Mouse (Mus musculus): ENCODE results near the gene Nfib. TPM values are rescaled to one million over a fixed set of nuclear protein-coding genes. Genes with fewer than 3 reads are reported as not detected.

Nfib gene
- polyA plus RNA-seq, 1 experiment: 3.9 TPM

DNA sequence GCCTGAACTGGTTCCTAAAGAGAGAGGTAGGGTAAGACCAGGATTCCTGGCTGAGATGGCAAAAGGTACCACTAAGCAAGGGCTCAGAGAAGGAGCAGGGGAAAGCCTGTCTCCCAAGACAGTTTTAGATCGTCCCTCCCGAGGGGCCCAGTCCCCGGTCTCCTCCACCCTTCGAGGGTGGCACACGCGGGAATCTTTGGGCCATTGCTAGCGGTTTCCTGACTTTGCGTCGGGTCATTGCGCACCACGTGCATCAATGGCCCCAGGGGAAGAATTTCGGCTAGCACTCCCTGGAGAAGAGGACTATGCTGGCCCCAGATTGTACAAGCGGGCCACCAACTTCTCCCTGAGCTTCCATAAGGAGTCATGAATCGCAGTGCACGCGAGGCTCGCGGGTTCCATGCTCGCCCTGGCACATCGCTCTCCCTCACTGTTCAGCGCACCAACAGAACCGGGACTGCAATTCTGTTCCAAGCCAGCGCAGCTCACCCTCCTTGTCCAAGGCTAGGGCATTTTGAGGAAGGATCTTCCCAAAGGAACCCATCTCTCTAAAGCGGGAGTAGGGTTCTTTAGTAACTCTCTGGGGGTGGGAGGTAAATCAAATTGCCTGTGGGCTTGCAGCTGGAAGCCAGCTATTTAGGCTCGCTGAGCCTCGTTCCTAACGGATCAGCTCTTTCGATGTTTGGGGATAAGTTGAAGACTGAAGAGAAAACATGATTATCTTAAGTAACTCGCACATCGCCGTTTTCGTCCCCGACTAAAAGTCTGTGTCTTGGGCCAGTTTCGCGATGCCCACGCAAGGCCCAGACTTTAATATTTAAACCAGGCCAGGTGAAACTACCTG is 168.9 kb downstream of the Nfib start:
- no peak overlapping the region for H3K4me3 ChIP-seq (ENCODE audit: control insufficient read depth, insufficient read depth, low read length)

DNA sequence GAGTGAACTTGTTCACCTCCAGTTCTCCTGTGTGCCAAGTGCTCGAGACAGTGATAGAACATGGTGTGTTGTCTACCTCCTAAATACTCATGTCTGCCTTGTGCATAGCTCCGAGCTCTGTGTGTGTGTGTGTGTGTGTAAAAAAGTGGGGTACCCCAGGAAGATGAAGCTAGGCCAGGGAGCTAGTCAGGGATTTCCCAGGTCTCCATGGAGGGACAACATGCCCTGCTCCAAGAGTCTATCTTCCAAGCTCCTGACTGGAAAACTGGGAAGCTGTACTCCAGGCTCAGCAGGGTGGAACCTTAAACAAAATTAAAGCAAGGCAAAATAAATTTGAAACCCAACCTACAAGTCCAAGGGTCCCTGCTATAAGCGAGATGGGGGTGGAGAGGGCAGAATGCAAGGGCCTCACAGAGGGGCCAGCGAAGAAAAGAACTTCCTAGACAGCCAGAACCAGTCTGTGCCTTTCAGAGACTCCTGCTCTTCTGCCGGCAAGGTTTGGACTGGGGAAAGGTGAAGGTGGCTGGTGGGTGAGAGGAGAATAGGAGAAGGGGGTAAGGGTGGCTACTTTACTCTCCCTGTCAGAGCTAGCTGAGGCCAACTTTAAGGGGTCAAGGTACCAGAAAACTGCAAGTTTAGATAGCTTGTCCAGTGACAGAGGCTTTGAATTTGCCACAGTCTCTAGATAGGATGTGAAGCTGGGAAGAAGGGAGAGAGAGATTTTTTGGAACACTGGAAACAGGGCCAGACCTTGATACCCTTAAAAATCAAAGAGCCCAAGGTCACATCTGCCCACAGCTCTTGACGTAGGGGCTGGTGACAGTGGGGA is 169.7 kb downstream of the Nfib start:
- no peak overlapping the region for H3K27ac ChIP-seq (ENCODE audit: control insufficient read depth, insufficient read depth, low read length)
- no peak overlapping the region for H3K4me3 ChIP-seq (ENCODE audit: control insufficient read depth, insufficient read depth, low read length)
- WGBS: 79% methylated on average over 6 of the region's 6 CpGs
- H3K4me1 ChIP-seq (replicated peaks; ENCODE audit: control insufficient read depth, insufficient read depth, low read length): no peaks in the 10 kb centered on the region
- TF ChIP-seq POLR2A (IDR thresholded peaks at IDR 0.05; ENCODE audit: control insufficient read depth, extremely low read depth, insufficient read depth, low read length, poor library complexity): no peak
- no peak for TF ChIP-seq CTCF (IDR thresholded peaks at IDR 0.05; ENCODE audit: borderline replicate concordance, control insufficient read depth, extremely low read depth, insufficient read depth, low read length, poor library complexity)
- peaks cover 6% of the 10 kb centered on the region; the same call in 1 of the 2 replicates for H3K27me3 ChIP-seq (ENCODE audit: control insufficient read depth, insufficient read depth, low read length)
- no peak for DNase-seq
- no peaks in the 10 kb centered on the region for H3K36me3 ChIP-seq (ENCODE audit: control insufficient read depth, insufficient read depth, low read length)

More for the DNA sequence above, 168.9 kb downstream of the Nfib start:
- DNase-seq: no peak
- WGBS: 15% methylated on average over 36 of the region's 36 CpGs
- Histone ChIP-seq H3K36me3 (ENCODE audit: control insufficient read depth, insufficient read depth, low read length) (no peaks in the 10 kb centered on the region), H3K27ac (ENCODE audit: control insufficient read depth, insufficient read depth, low read length) (no peak overlapping the region), H3K4me1 (replicated peaks; ENCODE audit: control insufficient read depth, insufficient read depth, low read length) (no peaks in the 10 kb centered on the region), H3K27me3 (ENCODE audit: control insufficient read depth, insufficient read depth, low read length) (peaks cover 6% of the 10 kb centered on the region; the same call in 1 of the 2 replicates)
- TF ChIP-seq CTCF (IDR thresholded peaks at IDR 0.05; ENCODE audit: borderline replicate concordance, control insufficient read depth, extremely low read depth, insufficient read depth, low read length, poor library complexity) (no peak), POLR2A (IDR thresholded peaks at IDR 0.05; ENCODE audit: control insufficient read depth, extremely low read depth, insufficient read depth, low read length, poor library complexity) (no peak)

DNA sequence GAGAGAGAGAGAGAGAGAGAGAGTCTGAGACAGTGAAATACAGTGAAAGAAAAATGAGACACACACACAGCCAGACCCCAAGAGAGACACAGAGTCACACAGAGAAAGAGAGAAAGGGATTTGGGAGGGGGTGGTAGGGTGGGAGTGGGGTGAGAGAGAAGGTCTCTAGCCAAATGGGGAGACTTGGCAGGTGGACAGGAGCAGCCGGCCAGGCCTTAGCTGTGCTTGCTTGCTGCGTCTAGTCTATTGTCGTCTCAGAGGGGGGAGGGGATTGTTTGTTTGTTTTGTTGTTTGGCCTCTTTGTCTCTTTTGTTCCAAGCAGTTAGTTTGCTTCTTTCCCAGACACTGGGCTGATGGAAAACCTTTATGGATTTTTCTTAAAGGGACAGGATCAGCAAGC is 172.3 kb downstream of the Nfib start:
- TF ChIP-seq POLR2A (IDR thresholded peaks at IDR 0.05; ENCODE audit: control insufficient read depth, extremely low read depth, insufficient read depth, low read length, poor library complexity) (no peak), CTCF (IDR thresholded peaks at IDR 0.05; ENCODE audit: borderline replicate concordance, control insufficient read depth, extremely low read depth, insufficient read depth, low read length, poor library complexity) (no peak)
- Histone ChIP-seq H3K4me3 (ENCODE audit: control insufficient read depth, insufficient read depth, low read length) (no peak overlapping the region), H3K27me3 (ENCODE audit: control insufficient read depth, insufficient read depth, low read length) (no peaks in the 10 kb centered on the region), H3K27ac (ENCODE audit: control insufficient read depth, insufficient read depth, low read length) (no peak overlapping the region), H3K4me1 (replicated peaks; ENCODE audit: control insufficient read depth, insufficient read depth, low read length) (no peaks in the 10 kb centered on the region), H3K36me3 (ENCODE audit: control insufficient read depth, insufficient read depth, low read length) (no peaks in the 10 kb centered on the region)
- no peak for DNase-seq
- WGBS: 93% methylated on average over 3 of the region's 3 CpGs

DNA sequence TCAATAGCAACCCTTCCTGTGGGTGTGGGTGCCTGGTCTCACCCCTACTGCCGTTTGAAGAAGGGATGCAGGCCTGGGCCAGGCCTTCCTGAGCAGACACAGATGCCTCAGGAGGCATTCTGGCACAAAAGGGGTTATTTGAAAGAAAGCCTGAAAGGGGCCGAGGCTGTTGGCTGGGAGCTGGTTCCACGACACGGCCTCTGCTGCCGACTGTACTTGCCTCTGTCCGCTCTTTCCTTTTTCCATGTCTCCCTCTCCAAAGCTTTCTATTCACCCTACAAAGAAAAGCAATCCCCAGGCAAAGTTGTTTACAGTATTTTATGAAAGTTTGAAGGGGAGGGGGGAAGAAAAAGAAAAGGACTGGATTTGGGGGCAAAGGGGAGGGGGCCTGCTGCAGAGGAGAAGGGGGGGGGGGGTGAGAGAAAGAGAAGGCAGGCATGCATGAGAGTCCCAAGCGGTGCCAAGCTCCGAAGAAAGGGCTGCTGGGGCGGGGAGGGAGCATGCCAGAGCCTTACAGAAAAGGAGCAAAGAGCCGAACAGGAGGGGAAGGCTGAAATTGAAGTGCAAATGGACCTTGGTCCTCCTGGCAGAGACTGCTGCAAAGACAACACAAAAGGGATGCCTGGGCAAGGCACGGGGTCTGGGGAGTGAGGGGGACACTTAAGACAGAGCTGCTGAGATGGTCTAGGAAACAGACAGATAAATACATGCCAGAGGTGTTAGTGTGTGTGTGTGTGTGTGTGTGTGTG is 172.9 kb downstream of the Nfib start:
- Histone ChIP-seq H3K36me3 (ENCODE audit: control insufficient read depth, insufficient read depth, low read length) (no peaks in the 10 kb centered on the region), H3K4me1 (replicated peaks; ENCODE audit: control insufficient read depth, insufficient read depth, low read length) (no peaks in the 10 kb centered on the region), H3K4me3 (ENCODE audit: control insufficient read depth, insufficient read depth, low read length) (no peak overlapping the region), H3K27ac (ENCODE audit: control insufficient read depth, insufficient read depth, low read length) (no peak overlapping the region), H3K27me3 (ENCODE audit: control insufficient read depth, insufficient read depth, low read length) (no peaks in the 10 kb centered on the region)
- DNase-seq: no peak
- no peak for TF ChIP-seq POLR2A (IDR thresholded peaks at IDR 0.05; ENCODE audit: control insufficient read depth, extremely low read depth, insufficient read depth, low read length, poor library complexity)
- no peak for TF ChIP-seq CTCF (IDR thresholded peaks at IDR 0.05; ENCODE audit: borderline replicate concordance, control insufficient read depth, extremely low read depth, insufficient read depth, low read length, poor library complexity)
- WGBS: 69% methylated on average over 11 of the region's 11 CpGs

DNA sequence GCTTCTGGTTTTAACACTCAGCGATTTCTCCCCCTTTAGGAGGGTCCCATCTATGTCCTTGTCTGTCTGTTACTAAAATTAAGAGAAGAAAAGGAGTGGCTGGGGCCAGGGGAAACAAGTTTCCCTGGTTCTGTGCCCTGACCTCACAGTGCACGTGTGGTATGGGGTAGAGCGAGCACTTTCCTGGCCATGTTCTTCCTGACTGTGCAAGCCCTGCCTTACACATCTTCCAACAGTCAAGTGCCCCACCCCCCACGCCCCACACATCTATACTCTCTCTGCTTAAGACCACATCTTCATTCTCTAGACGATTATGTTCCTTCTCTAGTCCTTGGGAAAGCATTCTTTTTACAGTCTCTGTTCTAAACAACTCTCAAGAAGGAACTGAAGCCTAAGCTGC is 173.6 kb downstream of the Nfib start:
- Histone ChIP-seq H3K27me3 (ENCODE audit: control insufficient read depth, insufficient read depth, low read length) (no peaks in the 10 kb centered on the region), H3K4me1 (replicated peaks; ENCODE audit: control insufficient read depth, insufficient read depth, low read length) (no peaks in the 10 kb centered on the region), H3K4me3 (ENCODE audit: control insufficient read depth, insufficient read depth, low read length) (no peak overlapping the region), H3K36me3 (ENCODE audit: control insufficient read depth, insufficient read depth, low read length) (no peaks in the 10 kb centered on the region), H3K27ac (ENCODE audit: control insufficient read depth, insufficient read depth, low read length) (no peak overlapping the region)
- WGBS: 68% methylated on average over 5 of the region's 5 CpGs
- TF ChIP-seq POLR2A (IDR thresholded peaks at IDR 0.05; ENCODE audit: control insufficient read depth, extremely low read depth, insufficient read depth, low read length, poor library complexity) (no peak), CTCF (IDR thresholded peaks at IDR 0.05; ENCODE audit: borderline replicate concordance, control insufficient read depth, extremely low read depth, insufficient read depth, low read length, poor library complexity) (no peak)
- no peak for DNase-seq

DNA sequence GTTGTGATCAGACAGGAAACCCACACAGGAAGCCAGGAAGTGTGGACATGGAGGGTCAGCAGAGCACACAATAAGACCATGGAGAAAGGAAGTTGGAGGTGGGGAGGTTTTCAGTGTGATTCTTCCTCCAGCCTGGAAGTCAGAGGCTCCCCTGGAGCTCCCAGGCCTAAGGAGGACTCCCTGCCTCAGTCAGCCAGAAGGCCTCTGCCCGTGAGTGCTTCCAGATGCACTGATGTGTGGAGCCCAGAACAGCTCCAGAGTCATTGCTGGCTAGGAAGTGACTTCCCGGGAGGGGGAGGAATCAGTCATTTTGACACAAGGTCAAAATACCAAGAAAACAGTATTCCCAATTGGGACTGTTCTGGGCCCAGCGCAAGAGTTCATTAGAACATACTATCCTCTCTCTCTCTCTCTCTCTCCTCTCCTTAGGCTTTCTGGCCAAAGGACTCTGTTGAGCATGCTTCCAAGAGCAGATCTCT is 174.6 kb downstream of the Nfib start:
- WGBS: 65% methylated on average over 3 of the region's 3 CpGs
- no peak overlapping the region for H3K4me3 ChIP-seq (ENCODE audit: control insufficient read depth, insufficient read depth, low read length)
- H3K27me3 ChIP-seq (ENCODE audit: control insufficient read depth, insufficient read depth, low read length): no peaks in the 10 kb centered on the region
- H3K4me1 ChIP-seq (replicated peaks; ENCODE audit: control insufficient read depth, insufficient read depth, low read length): no peaks in the 10 kb centered on the region
- no peak overlapping the region for H3K27ac ChIP-seq (ENCODE audit: control insufficient read depth, insufficient read depth, low read length)
- DNase-seq: no peak
- no peaks in the 10 kb centered on the region for H3K36me3 ChIP-seq (ENCODE audit: control insufficient read depth, insufficient read depth, low read length)
- TF ChIP-seq POLR2A (IDR thresholded peaks at IDR 0.05; ENCODE audit: control insufficient read depth, extremely low read depth, insufficient read depth, low read length, poor library complexity) (no peak), CTCF (IDR thresholded peaks at IDR 0.05; ENCODE audit: borderline replicate concordance, control insufficient read depth, extremely low read depth, insufficient read depth, low read length, poor library complexity) (no peak)

Data from thymus, adult 2 months (tissue).